Mouse (Mus musculus): ENCODE data around the gene Defb41. TPM values are rescaled to one million over a fixed set of nuclear protein-coding genes. Genes with fewer than 3 reads are reported as not detected.
"Not testable (repeated sequence)": the region's sequence is repeated elsewhere in the genome, so short reads cannot be mapped to it uniquely, and the experiment has no call there.

Defb41 gene
- not detected for total RNA-seq (2021)
- long read RNA-seq, experiment 1, result 0 reads
- long read RNA-seq, experiment 2, result 0 reads

- no peak for DNase-seq
- intact Hi-C loops (cut with DNase I), result no loop called here
Observed at GRCm38 (mm10) chr1:18265038-18265437, at the start of gene Defb41. Gene Defb41, minus strand, starts transcription at chr1:18265138.

GRCm38 (mm10) chr1:18308474-18308829 is 43.5 kb upstream of the Defb41 start:
- intact Hi-C loops (cut with DNase I), result no loop called here
- DNase-seq, result no peak

- no peak for DNase-seq
- intact Hi-C loops (cut with DNase I), result no loop called here
Observed at GRCm38 (mm10) chr1:18307545-18308473, 42.9 kb upstream of the Defb41 start.

- DNase-seq, result no peak
- intact Hi-C loops (cut with DNase I), result no loop called here
Observed at GRCm38 (mm10) chr1:18292515-18292914, 27.6 kb upstream of the Defb41 start.

- no peak for DNase-seq
- intact Hi-C loops (cut with DNase I), result no loop called here
Observed at GRCm38 (mm10) chr1:18288860-18289259, 23.9 kb upstream of the Defb41 start.

- intact Hi-C loops (cut with DNase I), result no loop called here
- DNase-seq, result no peak
Observed at GRCm38 (mm10) chr1:18287371-18287770, 22.4 kb upstream of the Defb41 start.

GRCm38 (mm10) chr1:18271095-18271494 is 6.2 kb upstream of the Defb41 start:
- intact Hi-C loops (cut with DNase I), result no loop called here
- no peak for DNase-seq

- intact Hi-C loops (cut with DNase I), result no loop called here
- no peak for DNase-seq
Observed at GRCm38 (mm10) chr1:18268845-18269244, 3.9 kb upstream of the Defb41 start.

GRCm38 (mm10) chr1:18245801-18246580 is 18.9 kb downstream of the Defb41 start:
- intact Hi-C loops (cut with DNase I); DNase-seq: not testable (repeated sequence)

GRCm38 (mm10) chr1:18237343-18237742 is 27.6 kb downstream of the Defb41 start, which contains the start of gene Defb18:
Gene Defb18, minus strand, starts transcription at chr1:18237443.
- intact Hi-C loops (cut with DNase I), result no loop called here
- no peak for DNase-seq

GRCm38 (mm10) chr1:18223385-18223945 is 41.5 kb downstream of the Defb41 start:
- intact Hi-C loops (cut with DNase I), result no loop called here
- no peak for DNase-seq

Other genes with a start within 250 kb of the Defb41 start
- not detected for gene Crisp4, start 119.2 kb downstream of the Defb41 start, total RNA-seq (2021)
- gene Defb18, start 27.7 kb downstream of the Defb41 start, total RNA-seq (2021), result not detected

Measured in gastrocnemius, postnatal 36 days (tissue).